Mouse (Mus musculus) c-Kit-negative CD71-positive TER-119-positive erythroid progenitor cells, embryonic 14.5 days (primary cell): ENCODE data around the gene Myh6.
"Not testable (repeated sequence)": the region's sequence is repeated elsewhere in the genome, so short reads cannot be mapped to it uniquely, and the experiment has no call there.

ENCODE experiments used
- DNase-seq: peaks from one replicate; pipeline ENCODE4 v3.0.0-alpha.2; 2013; ENCODE audit warnings: low read depth, low spot score

Gene Myh6

DNA sequence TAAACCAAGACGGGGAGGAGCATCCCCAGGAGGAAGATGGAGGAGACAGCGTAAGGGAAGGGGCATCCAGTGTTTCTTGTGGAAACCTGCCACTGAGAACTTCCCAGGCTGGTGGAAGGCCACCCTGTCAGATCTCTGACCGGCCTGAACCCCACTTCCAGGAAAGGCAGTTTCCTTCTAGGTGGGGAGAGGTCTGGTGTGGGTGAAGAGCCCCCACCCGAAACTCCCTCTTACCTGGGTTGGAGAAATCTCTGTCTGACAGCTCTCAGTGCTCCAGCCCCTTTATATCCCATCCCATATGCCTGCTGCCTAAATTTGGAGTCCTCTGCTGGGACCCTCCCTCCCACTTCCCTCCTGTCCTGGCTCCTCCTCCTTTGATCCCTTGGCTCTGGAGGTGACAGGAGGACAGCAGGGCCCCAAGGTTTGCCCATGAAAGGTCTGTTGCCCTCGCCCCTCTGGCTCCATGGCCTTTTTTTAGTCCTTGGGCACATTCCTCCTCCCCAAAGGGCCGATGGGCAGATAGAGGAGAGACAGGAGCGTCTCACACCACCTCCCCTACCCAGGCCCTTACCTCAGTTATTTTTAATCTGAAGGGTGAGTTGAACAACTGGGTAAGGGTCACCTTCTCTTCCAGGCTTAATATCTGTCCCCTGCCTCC is at the start of gene Myh6:
Myh6 (minus strand) TSS at position 608 of the 658 bp plus-strand sequence.
- no peak for DNase-seq

DNA sequence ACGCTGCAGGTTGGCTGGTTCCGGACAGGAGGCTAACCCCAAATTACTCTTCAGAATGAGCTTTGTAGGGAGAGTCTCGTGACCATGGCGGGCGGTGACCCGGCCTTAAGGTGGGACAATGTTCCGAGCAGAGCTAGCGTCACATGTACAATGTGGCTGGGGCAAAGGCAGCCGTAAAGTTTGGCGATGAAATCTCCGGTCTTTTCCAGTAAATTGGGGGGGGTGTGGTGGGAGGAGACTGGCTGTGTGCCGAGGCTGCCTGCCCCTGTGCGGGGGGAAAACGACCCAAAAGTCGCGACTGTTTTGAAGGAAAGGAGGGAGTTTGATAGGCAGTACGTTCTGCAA is 49.0 kb upstream of the Myh6 start:
- DNase-seq = no peak

GRCm38 (mm10) chr14:55014991-55015766 is 48.5 kb upstream of the Myh6 start, which contains the start of gene Ngdn:
TSS of gene Ngdn (plus strand) at chr14:55015454.
- DNase-seq = peak; percentile 97

- DNase-seq = no peak
Observed at GRCm38 (mm10) chr14:55014591-55014990, 47.9 kb upstream of the Myh6 start.

GRCm38 (mm10) chr14:55011116-55011515 is 44.4 kb upstream of the Myh6 start:
- no peak for DNase-seq

DNA sequence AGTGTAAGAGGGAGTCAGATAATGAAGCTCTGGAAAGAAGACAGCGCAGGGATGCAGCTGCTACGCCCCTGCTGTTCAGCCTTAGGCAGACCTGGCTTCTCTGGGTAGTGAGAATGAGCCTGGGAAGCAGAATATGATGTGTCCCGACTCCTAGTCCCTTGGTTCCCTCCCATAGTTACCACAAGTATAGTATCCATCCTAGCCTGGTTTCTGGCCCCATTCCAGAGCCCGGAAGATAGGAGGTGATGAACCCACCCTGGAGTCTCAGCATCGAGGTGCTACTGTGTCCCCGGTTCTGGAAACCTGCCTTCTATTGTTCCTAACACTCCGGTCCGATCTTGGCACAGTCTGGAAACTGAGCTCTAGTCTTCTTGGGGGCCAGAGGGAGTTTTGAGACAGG is 41.7 kb upstream of the Myh6 start:
- no peak for DNase-seq

DNA sequence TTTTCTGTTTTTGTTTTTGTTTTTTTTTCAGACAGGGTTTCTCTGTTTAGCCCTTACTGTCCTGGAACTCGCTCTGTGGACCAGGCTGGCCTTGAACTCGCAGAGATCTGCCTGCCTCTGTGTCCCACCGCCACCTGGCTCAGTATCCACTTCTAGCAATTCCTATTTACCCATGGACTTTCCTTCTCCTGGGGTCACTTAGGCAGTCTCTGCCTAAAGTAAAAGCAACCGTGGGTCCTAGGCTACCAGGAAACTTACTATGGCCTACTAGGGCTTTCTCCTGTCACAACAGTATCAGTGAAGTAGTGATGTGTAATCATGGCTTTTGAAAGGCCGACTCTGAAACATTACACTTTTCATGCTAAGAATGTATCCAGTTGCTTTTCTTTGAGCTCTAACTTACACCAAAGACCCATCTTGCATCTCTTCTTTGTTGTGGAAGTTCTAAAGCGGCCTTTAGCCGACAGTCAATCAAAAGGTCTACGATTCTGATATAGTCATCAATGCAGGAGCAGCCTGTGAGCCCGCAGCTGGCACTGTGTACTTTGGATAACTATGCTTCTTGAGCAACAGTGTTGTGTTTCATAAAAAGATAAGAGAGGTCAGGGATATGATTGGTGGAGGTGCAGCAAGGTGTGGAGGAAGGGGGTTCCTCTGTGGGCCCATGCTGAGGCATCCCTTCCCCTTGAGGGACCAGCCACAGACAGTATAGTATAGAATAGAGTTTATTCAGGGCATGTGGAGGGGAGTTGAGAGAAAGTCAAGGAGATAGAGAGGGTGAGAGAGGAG is 40.6 kb upstream of the Myh6 start:
- DNase-seq = no peak

DNA sequence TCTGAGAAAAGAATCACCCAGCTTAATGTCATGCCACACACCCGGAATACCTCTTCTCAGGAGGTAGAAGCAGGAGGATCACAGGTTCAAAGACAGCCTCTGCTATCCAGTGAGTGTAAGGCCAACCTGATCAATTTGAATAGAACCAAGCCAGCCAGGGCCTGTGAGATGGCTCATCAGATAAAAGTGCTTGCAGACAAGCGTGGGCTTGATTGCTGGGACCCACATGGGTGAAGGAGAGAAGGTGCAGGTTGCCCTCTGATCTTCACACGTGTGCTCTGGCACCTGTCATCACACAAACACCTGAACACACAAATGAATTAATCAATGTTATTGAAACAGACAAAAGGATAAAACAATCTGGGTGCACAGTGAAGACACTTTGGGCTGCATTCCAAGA is 39.8 kb upstream of the Myh6 start:
- DNase-seq = no peak

GRCm38 (mm10) chr14:55005967-55006366 is 39.2 kb upstream of the Myh6 start:
- DNase-seq = no peak

- no peak for DNase-seq
Observed at GRCm38 (mm10) chr14:55005506-55005905, 38.8 kb upstream of the Myh6 start.

DNA sequence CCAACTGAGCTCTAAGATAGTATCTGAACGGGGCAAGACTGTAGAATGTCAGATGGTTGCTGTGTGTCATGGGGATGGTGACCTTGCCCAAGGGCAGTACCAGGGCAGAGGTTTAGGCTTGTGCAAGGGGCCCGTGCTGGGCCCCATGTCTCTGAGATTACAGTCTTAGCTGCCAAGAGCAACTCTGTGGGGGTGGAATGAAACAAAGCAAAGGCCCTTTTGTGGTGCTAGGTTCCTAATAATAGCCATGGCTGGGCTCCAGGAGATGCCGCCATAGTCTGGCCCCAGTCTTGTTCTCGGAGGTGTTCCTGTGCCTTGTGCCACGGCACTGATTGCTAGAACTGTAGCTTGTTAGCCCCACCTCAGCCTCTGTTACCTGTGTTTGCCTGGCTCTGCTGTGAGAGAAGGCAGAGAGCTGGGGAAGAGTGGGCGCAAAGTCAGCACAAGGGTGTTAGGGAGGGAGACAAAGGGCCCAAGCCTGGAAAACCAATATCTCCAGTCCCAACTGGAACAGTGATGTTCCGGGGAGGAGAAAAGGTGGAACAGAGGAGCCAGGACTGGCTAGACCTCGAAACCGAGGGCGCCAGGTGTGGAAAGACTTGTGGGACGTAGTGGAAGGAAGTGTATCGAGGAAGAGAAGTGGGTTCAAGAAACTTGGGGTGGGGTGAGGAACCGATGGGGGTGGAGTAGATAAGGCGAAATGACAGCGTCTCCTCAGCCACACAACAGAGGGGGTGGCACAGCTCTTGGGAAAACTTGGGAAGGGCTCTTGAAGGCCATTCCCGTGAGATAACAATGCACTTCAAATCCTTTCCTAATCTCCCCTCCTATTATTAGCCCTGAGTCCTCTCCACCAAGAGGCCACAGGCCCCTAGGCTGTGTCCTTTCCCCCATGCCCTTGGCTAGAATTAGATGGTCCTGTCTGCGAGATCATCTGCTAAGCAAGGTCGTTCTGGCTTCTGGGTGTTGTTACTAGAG is 37.4 kb upstream of the Myh6 start:
- DNase-seq = no peak

DNA sequence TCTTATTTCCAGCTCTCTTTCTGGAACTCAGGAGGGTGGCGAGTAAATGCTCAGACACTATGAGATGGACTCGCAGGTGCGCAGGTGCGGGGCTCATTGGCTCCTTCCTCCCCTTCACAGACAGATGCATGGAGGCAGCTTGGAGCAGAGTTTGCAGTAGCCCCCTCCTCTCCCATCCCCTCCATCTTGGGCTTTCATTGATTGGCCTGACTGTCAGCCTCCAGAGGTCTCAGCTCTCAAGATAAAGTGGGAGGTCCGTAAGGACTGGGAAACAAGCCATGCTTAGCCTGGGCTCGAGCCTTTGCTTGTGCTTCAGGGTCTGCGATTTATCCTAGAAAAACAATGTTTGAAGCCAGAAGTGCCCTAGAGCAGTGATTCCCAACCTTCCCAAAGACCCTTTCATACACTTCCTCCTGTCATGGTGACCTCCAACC is 36.0 kb upstream of the Myh6 start:
- DNase-seq = no peak

DNA sequence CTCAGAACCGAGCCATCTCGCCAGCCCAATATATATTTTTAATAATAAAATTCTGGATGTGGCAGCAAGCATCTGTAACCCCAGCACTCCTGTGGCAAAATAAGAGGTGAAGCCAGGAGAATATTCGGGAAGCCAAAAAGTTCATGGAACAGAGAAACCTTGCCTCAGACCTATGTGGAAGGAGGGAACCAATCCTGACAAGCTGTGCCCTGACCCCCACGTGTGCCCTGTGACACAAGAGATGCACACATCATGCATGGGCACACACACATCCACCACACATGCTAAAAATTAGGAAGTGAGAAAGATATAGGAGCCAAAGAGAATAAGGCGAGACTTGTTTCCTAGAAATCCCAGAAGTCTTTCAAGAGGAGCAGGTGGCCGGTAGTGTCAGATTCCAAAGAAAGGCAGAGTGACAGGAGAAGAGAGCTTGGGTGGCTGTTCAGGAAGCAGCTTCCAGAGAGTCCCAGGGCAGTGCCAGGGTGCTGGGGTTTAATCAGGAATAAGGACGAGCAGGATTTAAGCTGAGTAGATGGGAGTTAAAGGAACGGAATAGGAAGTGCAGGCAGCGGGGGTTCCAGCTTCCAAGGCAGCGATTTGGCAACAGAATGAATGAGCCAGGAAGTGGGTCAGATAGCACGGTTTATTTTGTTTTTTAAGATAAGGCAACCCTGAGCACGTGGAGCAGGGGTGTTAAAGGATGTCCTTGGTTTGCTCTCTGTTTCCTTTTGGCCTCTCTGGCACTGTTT is 35.4 kb upstream of the Myh6 start:
- DNase-seq = no peak

DNA sequence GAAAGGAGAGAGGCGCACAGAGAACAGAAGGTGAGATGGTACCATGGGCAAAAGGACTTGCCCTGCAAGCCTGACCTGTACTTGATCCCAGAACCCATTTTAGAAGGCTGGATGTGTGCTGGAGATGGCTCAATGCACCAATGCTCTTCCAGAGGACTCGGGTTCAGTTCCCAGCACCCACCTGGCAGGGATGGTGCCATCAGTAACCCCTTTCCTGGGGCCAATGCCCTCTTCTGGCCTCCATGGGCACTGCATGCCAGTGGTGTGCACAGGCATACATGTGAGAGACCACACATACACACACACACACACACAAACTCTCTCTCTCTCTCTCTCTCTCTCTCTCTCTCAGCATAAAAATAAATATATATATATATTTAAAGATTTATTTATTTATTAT is 34.7 kb upstream of the Myh6 start:
- DNase-seq = no peak

GRCm38 (mm10) chr14:55000814-55001213 is 34.1 kb upstream of the Myh6 start:
- no peak for DNase-seq

GRCm38 (mm10) chr14:54999868-55000267 is 33.1 kb upstream of the Myh6 start:
- DNase-seq = not testable (repeated sequence)

GRCm38 (mm10) chr14:54998680-54999079 is 32.0 kb upstream of the Myh6 start:
- DNase-seq = no peak

DNA sequence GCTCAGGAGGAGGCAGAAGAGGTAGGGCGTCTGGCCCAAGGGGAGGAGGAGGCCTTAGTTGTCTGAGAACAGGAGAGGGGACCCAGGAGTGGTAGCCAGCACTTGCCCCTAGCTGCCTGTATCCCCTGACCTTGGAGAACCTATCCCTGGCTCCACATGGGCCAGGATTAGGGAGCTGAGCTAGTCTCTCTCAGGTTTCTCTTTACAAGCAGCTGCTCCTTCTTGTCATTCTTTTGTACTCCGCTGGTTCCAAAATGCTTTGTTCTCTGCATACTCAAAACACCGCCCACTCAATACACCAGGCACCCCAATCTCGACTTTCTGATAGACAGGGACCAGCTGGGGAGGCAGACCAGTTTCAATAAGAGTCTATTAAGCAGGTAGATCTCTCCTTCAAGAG is 30.6 kb upstream of the Myh6 start:
- no peak for DNase-seq

DNA sequence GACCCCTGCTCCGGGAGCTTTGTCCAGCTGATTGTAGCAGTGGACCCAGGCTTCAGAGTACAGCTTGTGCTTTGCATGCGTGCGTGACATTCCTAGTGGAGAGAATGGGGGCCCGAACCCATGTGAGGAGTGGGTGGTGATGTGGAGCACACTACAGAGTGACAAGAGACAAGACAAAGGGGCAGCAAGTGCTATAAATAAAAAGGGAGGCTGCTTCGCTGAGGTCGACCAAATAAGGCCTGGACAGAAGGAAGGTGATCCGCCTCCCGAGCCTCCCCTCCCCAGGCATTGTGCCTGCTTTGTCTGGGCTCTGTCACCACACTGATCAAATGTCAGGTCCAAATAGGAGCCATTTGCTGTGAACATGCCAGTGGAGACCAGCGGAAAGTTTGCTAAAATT is 30.1 kb upstream of the Myh6 start:
- DNase-seq = no peak

DNA sequence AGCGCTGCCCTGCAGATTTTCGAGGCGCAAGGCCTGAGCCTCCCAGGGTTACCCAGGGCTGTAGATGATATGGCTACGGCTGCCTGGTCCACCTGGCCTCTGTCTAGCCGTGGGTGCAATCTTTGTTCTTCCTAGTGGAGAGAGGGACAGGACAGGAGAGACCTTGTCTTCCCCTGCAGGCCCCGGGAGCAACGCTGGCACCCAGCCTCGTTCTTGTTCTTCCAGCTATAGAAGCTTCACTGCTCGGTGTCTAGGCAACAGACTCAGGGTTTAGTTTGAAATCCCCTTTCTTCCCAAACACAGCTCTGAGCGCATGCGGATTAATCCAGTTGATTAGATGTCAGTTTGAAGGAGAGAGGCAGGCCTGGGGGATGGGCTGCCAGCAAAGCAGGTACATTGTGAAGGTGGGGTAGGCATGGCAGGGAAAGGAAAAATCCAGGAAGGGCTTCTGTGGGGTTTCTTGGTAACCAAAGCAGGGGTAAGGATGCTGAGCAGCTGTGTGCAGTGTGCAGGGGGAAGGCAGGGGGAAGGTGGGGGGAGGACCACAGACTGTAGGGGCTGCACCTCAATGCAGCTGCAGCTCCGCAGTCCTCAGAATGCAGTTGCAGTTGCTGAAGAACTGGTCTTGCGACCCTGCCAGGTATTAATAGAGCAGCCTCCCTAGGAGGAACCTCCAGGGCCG is 28.9 kb upstream of the Myh6 start:
- DNase-seq = no peak
